Mouse (Mus musculus) adipose tissue, adult 10 weeks (tissue): ENCODE results near the gene Olfr741. TPM values are rescaled to one million over a fixed set of nuclear protein-coding genes. Genes with fewer than 3 reads are reported as not detected.

Source experiments
- polyA plus RNA-seq: library from polyadenylated mRNA; stranded (reverse); fragments of 350-450 nt; fragmentation: Illumina TruSeq; extraction: RNeasy Lipid Tissue Mini Kit (QIAGEN cat#74804); gene quantifications from one replicate; pipeline ENCODE4 v1.2.3, GENCODE M21; 2014; ENCODE audit warnings: low read depth, low replicate concordance

The Olfr741 gene
- polyA plus RNA-seq, result not detected

DNA sequence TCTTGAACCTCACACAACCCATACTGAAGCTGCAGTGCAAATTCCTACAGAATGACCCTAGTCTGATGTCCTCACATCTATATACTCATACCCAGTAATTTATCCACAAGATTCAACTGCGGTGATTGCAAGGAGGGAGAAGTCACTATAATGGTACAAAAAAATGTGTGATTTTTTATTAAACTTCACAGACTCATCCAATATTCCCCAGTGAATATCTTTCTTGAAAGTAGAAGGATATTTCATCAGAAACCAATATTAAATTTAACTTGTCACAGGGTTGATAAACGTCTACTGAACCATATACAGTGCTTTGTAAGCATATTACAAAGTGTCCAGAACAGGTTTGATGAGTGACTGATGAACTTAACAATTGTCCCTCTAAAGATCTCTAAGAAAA, at the start of gene Olfr741:
TSS of gene Olfr741 (plus strand) at position 301 of the 400 bp plus-strand sequence.

DNA sequence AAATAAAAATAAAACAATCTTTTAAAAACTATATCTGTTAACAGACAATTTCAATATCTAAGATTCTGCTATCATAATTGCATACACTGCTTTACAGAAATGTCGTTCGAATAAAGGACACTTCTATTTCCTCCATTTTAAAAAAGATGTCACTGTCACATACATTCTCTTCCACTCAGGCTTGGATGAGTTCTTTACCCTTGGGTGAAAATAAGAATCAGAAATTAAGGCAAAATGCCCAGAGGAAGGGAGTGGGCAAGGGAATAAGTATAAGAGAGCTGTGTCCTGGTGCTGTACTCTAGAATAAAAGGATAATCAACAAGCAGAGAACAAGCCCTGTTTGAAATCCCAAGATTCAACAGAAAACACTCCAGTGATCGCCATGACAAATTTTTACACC, 27.3 kb upstream of the Olfr741 start, which contains the start of gene Olfr740:
TSS of gene Olfr740 (plus strand) at position 301 of the 400 bp plus-strand sequence.

DNA sequence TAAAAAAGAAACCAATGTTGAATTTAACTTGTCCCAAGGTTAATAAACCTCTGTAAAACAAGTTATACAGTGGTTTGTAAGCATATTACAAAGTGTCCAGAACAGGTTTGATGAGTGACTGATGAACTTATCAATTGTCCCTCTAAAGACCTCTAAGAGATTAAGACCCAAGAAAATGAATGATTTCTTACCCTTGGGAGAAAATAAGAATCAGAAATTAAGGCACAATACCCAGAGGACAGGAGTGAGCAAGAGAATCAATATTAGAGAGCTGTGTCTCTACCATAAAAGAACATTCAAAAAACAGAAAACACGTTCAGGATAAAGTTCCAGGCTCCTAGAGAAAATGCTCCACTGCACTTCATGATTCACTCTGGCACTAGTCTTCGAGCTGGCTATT, 30.8 kb downstream of the Olfr741 start, which contains the start of gene Olfr742:
TSS of gene Olfr742 (plus strand) at position 301 of the 400 bp plus-strand sequence.

DNA sequence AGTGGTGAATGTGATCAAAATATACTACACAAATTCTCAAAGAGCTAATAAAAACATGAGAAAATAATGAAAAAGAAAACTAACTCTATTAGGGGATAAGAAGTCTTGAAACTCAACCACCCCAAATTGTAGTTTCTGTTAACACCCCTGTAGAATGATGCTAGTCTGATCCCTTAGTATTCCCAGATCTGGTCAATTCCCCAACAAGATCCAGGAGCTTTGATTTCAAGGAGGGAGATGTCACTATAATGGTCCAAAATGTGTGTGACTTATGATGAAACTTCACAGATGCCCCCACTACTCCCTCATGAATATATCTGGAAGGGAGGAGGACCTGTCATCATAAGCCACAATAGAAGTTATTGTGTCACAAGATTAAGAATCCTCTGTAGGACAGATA, 49.0 kb downstream of the Olfr741 start, which contains the start of gene Olfr743:
TSS of gene Olfr743 (plus strand) at position 301 of the 400 bp plus-strand sequence.

Other genes with a start within 250 kb of the Olfr741 start
- not detected for gene Olfr731, start 230.9 kb upstream of the Olfr741 start, polyA plus RNA-seq
- gene Olfr732, start 188.5 kb upstream of the Olfr741 start, polyA plus RNA-seq, result not detected
- gene Olfr733, start 171.2 kb upstream of the Olfr741 start, polyA plus RNA-seq, result not detected
- not detected for gene Olfr734, start 146.0 kb upstream of the Olfr741 start, polyA plus RNA-seq
- gene Olfr735, start 123.9 kb upstream of the Olfr741 start, polyA plus RNA-seq, result not detected
- gene Tlr11, start 114.8 kb upstream of the Olfr741 start, polyA plus RNA-seq, result 0.53 TPM
- not detected for gene Olfr736, start 91.6 kb upstream of the Olfr741 start, polyA plus RNA-seq
- gene Olfr738, start 65.2 kb upstream of the Olfr741 start, polyA plus RNA-seq, result not detected
- not detected for gene Olfr739, start 54.1 kb upstream of the Olfr741 start, polyA plus RNA-seq
- not detected for gene Olfr740, start 27.2 kb upstream of the Olfr741 start, polyA plus RNA-seq
- not detected for gene Olfr742, start 30.9 kb downstream of the Olfr741 start, polyA plus RNA-seq
- gene Olfr743, start 49.1 kb downstream of the Olfr741 start, polyA plus RNA-seq, result not detected
- not detected for gene Olfr744, start 142.1 kb downstream of the Olfr741 start, polyA plus RNA-seq
- gene Olfr745, start 166.7 kb downstream of the Olfr741 start, polyA plus RNA-seq, result not detected
- not detected for gene Olfr746, start 174.3 kb downstream of the Olfr741 start, polyA plus RNA-seq
- gene Olfr747, start 220.5 kb downstream of the Olfr741 start, polyA plus RNA-seq, result not detected
- not detected for gene Olfr748, start 234.6 kb downstream of the Olfr741 start, polyA plus RNA-seq